Mouse (Mus musculus): Measurements from ENCODE around the gene Glt1d1. TPM values are rescaled to one million over a fixed set of nuclear protein-coding genes. Genes with fewer than 3 reads are reported as not detected.

The Glt1d1 gene
- polyA plus RNA-seq, 1 experiment from 2014 or later: 1.7 TPM

GRCm38 (mm10) chr5:127756671-127757423, 124.8 kb downstream of the Glt1d1 start:
- no peaks in the 10 kb centered on the region for H3K9me3 ChIP-seq
- no peak overlapping the region for H3K9ac ChIP-seq
- WGBS: 95% methylated on average over 4 of the region's 4 CpGs
- H3K36me3 ChIP-seq: no peaks in the 10 kb centered on the region
- H3K4me3 ChIP-seq: no peak overlapping the region
- ATAC-seq (ENCODE audit: low FRiP score, low read depth): no peak
- H3K4me2 ChIP-seq: no peak overlapping the region
- H3K27ac ChIP-seq (replicated peaks): no peak overlapping the region
- H3K4me1 ChIP-seq (replicated peaks): peaks cover 2% of the 10 kb centered on the region; the same call in 1 of the 2 replicates
- H3K27me3 ChIP-seq: no peaks in the 10 kb centered on the region

- H3K27me3 ChIP-seq: no peaks in the 10 kb centered on the region
- WGBS: 84% methylated on average over 4 of the region's 4 CpGs
- no peaks in the 10 kb centered on the region for H3K36me3 ChIP-seq
- H3K4me2 ChIP-seq: no peak overlapping the region
- no peak overlapping the region for H3K4me3 ChIP-seq
- H3K9ac ChIP-seq: no peak overlapping the region
- H3K27ac ChIP-seq (replicated peaks): no peak overlapping the region
- no peak for ATAC-seq (ENCODE audit: low FRiP score, low read depth)
- H3K9me3 ChIP-seq: no peaks in the 10 kb centered on the region
- H3K4me1 ChIP-seq (replicated peaks): no peaks in the 10 kb centered on the region
These were observed 126.5 kb downstream of the Glt1d1 start for GRCm38 (mm10) chr5:127758576-127758975.

Other genes starting within 250 kb of the Glt1d1 start
- gene Slc15a4, start 635 bp downstream of the Glt1d1 start, polyA plus RNA-seq (2015; fragmentation: Nextera tagmentation; extraction: Ambion mirVana): 30.8 and 35.2 TPM in 2 replicates